Mouse (Mus musculus) gonadal fat pad, adult 2 months (tissue): ENCODE data around the gene Zfp619. TPM values are rescaled to one million over a fixed set of nuclear protein-coding genes. Genes with fewer than 3 reads are reported as not detected.
"Not testable (repeated sequence)": the region's sequence is repeated elsewhere in the genome, so short reads cannot be mapped to it uniquely, and the experiment has no call there.

Experiments used
- DNase-seq: peaks from one replicate; pipeline ENCODE4 v3.0.0-alpha.2; 2012; ENCODE audit warnings: low read depth
- polyA plus RNA-seq: library from polyadenylated mRNA; depleted of rRNA; stranded (reverse); fragments of >200 nt; gene quantifications from 2 replicates; pipeline ENCODE4 v1.2.3, GENCODE M21; 2012; rRNA removed

Zfp619 gene
- polyA plus RNA-seq, 1 experiment = 0.55 TPM

DNA sequence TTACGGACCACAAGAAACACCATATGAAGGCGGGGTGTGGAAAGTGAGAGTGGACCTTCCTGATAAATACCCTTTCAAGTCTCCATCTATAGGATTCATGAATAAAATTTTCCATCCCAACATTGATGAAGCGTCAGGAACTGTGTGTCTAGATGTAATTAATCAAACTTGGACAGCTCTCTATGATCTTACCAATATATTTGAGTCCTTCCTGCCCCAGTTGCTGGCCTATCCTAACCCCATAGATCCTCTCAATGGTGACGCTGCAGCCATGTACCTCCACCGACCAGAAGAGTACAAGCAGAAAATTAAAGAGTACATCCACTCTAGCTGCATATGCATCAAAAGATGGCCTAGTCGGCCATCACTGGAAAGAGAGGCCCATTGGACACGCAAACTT lies 71.5 kb downstream of the Zfp619 start:
- not testable (repeated sequence) for DNase-seq

Other genes starting within 250 kb of the Zfp619 start
- gene Gm5114, start 104.6 kb upstream of the Zfp619 start, polyA plus RNA-seq = 0.04 TPM in 1 of 2 replicates, not detected in the other